Mouse (Mus musculus) mesoderm, embryonic 11.5 days (tissue): Measurements from ENCODE around the gene Opcml.

ENCODE experiments used
- DNase-seq: peaks from one replicate; pipeline ENCODE4 v3.0.0-alpha.2; 2012; ENCODE audit warnings: low read depth, low spot score

The Opcml gene

DNA sequence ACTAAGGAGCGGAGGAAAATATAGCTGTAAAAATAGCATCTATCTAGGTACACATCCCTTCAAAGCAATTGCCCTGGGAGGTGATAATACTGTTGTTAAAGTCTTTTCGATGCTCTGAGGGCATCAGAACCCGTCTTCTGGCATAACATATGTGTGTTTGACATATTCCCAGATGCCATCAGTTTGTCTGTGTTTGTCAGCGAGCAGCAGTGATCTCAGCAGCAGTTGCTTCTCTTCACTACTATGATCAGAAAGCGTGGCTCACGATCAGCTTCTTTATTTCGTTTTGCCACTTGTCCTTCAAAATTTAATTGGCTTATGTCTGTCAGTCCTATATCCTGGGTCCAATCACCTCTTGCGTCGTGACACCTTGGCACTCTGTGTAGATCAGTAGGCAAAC lies 447.9 kb downstream of the Opcml start:
- DNase-seq: no peak

DNA sequence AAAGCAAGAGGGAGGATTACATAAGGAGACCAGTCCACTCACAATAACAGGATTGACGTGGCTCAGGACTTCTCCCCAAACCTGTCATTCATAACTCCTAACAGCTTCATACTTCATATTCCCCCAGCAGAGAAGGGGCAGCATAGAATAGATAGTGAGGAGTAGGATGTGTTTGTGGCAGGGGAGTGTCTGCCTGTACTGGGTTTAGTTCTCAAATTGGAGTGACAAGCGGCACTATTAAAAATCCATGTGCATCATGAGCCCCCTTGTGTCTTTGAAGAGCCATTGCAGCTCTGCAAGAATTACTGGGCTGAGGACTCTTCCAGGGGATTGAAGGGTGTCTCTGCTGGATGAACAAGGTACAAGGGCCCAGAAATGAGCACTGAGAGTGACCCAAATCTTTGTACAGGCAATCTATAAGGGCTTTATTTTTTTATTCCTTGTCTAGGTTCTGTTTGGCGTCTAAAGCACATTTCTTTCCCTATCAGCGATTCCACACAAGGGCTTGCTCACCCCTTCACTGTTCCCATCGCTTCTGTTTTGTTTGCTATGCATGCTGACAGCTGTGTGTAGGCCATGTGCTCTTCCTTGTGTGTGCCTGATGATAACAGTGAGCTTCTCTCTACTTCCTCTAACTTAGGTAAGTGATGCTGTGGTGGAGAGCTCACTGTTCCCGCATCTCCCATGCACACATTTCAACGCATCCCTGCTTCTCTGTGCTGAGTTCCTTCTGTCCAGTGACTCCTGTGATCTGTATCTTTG lies 457.3 kb downstream of the Opcml start:
- peak; percentile 41 for DNase-seq

DNA sequence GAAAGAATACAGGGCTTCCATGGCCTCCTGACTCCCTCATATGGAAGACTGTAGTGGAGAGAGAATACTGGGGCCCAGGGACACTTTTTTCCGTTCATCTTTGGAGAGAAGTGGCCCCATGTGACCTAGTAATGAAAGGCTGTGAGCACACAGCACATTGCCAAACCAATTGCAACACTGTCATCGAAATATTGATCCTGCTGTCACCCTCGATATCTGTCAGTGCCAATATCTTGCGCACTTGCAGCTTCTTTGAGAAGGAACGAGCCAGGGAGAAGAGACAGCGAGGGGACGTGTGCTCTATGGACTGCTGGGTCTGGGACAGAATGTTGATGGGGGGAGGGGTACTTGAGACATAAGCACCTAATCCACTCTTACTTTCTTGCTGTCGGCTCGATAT lies 460.8 kb downstream of the Opcml start:
- no peak for DNase-seq

DNA sequence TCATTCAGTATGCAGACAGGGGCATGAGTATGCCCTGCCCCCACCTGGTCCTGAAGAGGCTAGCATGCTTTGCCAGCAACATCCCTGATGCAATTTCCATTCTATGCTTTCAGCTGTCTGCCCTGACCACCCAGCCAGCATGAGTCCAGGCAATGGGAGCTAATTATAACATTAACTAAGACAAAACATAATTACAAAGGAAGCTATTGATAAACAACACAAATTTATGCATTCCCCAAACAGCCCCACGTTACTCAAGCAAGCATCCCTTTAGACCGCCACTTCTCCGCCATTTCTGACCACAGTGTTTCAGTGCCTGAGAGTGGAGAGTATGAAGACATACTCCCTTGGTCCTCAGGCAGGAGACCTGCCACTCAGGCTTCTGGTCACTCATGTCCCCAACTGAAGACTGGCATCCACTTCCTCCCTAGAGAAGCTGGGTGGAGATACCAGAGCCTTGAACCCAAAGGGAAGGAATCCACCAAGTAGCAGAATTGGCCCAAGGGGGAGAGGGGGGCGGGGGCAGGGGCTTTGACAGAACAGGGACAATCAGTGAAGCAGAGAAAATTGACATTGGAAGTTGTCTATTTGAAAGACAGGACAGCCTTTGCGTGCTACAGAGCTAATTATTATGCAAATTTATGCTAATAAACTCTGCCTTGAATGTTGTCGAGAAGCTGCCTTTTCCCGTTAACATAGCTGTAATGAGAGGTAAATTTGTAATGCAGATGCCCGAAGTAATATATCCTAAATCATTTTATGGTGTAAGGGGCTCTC lies 464.7 kb downstream of the Opcml start:
- no peak for DNase-seq

DNA sequence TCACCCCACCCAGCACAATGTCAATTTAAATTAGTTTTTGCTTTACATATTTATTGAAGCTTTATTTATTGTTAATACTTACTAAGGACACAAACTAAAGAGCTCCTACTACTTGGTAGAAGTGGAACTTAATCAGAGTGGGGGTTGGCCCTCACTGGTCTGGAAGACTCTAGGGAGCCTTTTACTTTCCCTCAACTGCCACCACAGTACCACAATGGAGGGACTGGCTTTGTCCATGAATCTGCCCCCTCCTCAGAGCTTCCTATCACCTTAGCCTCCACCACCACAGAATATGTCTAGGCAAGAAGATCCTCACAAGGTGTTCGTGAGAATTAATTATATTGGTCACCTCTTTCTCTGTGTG lies 465.3 kb downstream of the Opcml start:
- DNase-seq: no peak

DNA sequence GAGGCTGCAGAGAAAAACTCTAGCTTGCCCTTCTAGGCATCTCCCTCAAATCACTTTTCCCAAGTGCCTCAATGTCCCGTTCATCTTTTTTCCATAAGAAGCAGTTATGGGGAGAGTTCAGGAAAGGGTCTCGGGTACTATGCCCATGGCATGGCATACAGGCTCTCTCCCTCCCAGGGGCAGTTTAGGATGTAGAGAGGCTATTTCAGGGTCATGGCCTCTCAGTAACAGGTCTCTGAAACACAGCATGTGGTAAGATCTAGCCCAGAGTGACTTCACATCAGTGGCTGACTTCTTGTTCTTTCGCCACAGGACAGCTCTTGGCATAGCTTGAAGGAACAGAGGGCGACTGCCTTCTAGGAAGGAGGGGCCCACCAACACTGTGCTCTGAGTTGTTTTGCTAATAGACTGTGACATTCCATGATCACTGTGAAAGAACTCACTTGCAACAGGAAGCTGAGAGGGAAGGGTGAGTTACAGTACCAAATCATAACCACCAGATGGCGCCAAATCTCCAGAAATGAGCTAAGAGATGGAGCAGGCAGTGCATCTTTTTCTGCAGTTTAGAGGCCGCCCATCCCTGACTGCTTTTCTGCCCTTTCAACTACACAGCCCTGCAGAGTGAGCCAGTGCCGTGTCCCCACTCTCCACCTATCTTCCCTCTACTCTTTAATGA lies 470.6 kb downstream of the Opcml start:
- peak; percentile 86 for DNase-seq

DNA sequence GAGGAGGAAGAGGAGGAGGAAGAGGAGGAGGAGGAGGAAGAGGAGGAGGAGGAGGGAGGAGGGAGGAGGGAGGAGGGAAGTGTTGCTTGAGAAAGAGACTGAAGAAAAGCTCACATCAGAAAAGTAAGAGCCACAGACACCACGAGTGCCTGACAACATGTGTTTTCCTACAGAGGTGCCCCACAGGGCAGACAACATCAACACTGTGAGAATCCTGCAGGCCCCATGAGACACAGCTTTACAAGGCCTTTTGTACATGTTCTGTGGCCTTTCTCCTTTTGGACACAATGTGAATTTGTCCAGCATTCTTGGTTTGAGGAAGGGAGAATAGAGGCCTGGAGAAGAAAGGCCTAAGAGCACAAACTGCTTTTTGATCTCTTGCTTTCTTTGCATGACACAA lies 471.4 kb downstream of the Opcml start:
- no peak for DNase-seq

DNA sequence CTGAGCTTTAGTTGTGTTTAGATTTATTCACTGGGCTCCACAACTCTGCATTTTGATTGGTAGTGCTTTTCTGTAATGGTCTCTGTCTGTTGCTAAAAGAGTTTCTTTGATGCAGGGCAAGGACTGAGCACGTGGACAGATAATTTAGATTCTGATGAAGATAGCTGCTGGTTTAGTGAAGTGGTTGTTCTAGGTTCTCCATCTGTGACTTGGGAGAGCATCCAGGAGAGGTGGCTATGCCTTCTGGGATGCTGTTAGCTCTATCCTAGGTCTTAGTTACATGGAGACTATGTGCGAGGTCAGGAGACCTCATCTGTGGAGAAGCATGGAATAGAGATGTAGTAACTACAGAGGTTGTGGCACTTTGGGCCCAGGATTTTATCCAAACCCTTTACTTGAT lies 472.3 kb downstream of the Opcml start:
- DNase-seq: no peak

DNA sequence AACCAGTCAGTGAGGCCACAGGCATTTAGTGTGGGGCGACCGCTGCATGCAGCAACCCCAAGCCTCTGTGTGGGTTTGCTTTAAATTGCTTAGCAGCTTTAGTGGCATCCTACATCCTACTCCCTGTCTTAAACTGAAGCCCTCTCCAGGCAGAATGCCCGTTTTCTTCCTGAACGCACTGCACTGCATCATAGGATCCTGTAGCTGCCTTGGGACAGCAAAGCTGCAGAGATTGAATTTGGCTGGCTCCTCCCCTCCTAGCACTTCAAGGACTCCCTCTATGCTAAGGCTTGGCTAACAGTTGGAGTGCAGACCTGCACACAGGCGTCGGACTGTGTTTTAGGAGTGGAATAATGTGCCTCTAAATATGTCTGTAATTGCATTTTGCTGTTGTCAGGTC lies 474.2 kb downstream of the Opcml start:
- no peak for DNase-seq

DNA sequence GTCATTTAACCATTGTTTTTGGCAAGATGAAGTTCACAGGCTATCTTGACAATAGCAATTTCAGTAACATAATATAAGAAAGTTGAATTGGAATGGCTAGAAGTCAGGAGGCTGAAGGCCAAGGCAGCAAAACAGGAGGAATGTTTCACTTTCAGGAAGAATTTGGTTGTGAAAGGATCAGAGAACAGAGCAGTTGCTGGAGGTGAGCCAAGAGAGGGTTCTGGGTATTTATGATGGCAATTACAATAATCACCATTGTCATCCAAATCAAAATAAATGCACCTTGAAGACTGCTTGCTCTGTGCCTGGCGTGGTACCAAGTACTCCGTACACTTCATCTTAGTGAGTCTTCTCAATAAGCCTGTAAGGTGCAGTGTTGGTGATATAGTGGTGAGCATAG lies 483.2 kb downstream of the Opcml start:
- no peak for DNase-seq

DNA sequence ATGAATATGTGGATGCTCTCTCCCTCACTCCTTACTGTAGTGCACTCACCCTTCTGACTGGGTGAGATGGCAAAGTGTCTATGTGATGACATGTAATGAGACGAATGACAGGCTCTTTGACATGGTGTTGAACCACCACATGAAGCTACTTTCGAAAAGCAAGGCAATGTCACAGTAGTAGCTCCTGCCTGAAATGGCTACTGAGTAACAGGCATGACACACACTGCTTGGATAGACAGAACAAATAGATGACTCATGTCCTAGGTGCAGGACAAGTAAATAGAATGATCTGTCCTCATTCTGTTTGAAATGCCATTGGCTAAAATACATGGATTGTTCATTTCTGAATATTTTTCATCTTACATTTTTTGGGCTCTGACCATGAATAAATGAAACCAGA lies 488.0 kb downstream of the Opcml start:
- no peak for DNase-seq

DNA sequence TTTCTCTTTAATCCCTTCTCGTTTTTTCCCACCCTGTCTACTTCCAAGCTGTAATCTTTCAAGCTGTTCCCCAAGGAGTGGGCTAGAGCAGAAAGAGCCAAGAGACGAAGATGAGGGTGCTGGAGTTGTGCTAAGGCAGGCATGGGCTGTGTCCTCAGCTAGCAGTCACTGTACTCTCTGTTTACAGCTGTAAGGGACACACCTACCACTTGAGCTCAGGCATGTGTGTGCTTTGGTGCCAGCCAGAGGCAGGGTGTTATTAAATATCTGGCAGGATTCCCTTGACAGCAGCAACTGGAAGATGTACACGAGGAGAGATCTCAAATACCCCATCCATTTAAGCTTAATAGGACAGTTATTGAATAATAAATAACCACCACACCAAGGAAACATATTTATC lies 490.4 kb downstream of the Opcml start:
- DNase-seq: no peak

DNA sequence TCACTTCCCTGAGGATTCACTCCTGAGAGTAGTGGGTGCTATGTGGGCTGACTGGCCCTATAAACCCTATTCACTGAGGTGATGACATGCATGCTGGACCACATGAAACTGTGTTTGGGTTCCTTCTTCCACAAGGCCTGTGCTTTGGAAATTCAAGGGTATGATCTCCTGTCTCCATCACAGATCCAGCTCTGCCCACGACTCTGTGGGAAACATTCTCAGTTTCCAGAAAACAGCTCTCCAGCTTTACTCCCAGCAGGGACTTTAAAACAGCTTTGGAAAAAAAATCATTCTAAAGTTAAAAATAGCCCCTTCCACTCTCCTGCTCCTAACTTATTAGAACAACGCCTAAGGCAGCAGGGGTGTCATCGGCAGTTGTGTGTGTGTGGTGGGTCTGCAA lies 491.0 kb downstream of the Opcml start:
- no peak for DNase-seq

DNA sequence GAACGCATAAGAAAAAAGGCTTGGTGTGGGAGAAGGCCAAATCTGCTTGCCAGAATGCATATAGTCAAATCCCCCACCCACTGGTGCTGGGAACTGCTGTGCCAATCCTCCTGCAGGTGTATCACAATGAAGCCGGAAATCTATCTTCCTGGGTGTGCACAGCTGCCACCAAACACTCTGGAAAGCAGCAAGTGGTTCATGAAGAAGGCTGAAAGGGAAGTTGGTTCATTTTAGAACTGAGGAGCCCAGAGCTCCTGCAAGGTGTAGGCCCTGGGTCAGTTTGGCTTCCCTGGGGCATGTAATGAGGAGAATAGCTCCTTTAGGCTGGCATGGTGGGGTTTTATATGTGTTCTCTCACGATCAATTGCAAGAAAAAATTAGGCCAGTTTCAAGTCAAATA lies 494.4 kb downstream of the Opcml start:
- DNase-seq: no peak

DNA sequence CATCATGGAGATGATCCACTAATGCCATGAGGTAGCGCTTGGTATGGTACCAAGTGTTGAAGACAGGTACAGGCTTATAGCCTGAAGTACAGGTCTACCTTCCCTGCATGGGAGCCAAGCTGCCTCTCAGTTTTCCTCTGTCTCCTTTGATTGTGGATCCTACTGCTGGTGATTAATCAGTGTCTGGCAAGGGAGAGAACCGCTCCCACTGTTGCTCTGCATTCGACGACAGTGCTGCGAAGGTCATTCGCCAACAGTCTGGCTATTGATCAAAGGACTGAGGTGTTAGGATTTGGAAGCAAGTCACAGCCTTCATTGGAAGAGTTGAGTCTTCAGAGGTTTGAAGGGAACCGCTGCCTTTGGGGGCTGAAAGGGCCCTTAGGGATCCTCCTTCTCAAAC lies 495.8 kb downstream of the Opcml start:
- DNase-seq: no peak

DNA sequence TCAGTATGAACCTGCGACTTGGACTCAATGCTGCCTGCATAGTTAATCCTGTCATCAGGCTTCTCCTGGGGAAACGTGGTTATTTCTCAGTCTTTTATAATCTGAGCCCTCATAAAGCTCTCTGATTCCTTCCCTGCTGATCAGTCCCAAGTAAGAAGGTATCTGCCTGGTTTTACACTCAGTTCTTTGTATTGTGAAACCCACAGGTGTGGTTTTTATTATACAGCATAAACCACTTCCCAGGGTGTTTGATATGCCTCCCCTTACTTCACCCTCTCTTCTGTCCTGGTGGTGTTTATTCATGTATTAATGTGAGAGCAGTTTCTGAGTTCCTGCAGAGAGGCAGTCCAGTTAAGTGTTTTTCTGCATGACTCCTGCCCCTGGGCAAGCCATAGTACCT lies 496.9 kb downstream of the Opcml start:
- no peak for DNase-seq

DNA sequence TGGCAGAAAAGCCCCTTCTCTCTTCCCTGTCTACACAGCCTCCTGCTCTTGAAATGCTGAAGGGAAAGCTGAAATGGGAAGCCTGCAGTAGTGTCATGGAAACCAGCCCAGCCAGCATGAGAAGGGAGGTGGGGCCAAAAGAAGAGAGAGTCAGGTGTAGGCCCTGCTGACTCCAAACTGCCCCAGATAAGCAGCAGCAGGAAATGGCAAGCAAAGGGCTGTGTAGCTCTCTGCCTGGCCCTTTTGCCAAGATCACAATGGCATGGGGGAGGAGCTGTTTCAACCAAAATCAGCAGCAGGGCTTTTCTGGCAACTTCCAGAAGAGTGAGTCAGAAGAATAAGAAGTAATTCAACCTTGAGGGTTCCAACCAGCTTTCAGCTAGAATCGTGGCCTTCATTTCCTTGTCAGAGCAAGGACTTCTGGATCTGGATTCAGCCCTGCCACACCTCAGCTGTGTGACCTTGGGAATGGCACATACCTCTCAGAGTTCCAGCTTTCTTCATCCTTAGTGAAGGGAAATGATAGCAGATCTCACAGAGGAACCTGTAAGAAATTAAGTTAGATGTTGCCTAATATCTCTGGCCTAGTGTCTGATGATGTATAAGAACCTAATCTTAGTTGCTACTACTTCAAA lies 499.2 kb downstream of the Opcml start:
- no peak for DNase-seq

DNA sequence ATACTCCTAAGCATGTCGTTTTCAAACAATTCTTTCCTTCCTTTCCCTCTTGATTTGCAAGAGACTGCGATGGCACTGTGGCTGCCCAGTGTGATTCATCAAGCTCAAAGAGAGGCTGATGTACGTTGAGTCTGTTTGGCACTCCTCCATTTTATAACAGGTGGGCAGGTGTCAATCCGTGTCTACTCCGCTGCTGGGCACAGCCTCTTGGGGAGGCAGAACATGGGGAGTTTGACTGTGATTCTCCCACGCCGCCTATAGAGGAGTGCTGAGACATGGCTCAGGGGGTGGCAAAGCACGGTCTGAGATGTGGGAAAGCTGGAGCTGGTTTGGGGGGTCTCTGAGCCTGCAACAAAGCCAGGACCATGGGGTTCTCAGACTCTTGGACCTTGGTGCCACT lies 513.1 kb downstream of the Opcml start:
- DNase-seq: no peak

DNA sequence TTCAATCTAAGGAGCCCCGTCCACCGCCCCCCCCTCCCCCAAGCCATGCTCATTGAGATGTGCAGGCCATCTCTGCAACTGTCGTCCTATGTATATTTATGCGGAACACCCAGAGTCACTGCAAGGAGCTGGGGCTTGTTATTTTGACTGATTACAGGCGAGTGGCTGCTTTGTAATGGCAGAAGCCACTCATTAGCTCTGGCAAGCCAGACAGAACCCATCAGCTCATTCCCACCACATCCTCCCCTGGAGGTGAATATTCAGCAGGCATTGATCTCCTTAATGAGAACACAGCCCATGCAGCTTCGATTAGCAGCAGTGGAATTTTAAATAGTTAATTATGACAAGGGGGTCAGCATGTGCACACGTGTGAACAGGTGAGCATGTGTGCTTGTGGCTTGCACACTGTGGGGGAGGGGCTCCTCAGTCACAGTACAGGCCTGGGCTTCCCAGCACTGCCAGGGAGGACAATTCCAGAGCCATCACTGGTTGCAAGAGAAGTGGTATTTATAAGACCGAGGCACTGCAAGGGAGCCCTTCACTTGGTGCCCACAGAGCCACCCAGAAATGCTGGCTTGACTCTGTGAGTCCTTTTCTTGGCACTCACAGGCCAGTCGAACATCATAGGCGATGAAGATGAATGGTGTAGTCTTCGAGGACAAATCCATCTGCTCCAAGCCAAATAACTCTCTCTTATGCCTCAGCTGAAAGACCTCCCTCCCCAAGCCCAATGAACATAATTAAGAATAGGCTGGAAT lies 516.0 kb downstream of the Opcml start:
- DNase-seq: peak; percentile 19

DNA sequence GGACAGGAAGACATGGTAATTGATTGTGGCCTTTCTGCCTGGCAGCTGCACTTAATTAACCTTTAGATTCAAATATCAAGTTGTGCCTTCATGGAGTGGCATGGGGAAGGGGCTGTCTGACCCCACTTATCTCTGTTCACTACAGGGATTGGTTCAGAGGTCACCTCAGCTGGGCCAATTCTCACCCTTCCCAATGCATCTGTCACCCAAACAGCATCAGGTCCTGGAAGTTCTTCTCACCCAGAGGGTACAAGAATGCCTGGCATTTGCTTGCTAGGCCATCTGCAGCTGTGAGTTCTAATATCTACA lies 516.5 kb downstream of the Opcml start:
- peak; percentile 9 for DNase-seq

DNA sequence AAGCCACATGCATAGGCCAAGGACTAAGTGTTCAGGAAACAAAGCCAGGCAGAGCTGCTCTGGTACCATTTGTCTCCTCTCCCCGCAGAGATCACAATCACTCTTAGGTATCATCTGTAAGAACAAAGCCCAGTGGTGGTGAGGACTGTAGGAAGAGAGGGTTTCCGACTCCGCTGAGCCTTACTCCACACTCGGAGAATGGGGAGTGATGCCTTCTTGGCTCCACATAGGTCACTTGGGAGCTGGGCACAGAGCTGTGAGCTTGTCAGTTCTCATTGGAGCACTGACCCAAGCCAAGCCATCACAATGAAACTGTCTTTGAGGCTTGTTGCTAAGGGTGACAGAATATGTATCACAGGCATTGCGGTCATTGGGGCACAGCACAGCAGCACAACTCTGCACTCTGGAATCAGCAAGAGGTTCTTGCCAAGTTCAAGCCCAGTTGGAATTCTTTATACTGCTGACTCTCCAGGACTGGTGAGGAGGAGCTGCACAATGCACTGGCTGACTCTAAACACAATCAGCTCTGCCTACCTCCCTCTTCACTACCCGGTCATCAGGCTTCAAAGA lies 517.0 kb downstream of the Opcml start:
- DNase-seq: no peak
